Mouse (Mus musculus) spleen, embryonic (tissue): ENCODE results near the gene Arl14.

ENCODE experiments used
- CTCF ChIA-PET: fragments of 350-600 bp; sonication (Branson Sonifier 250); formaldehyde crosslinking; loops from one replicate; lab custom pipeline; 2022; lab: Charles Lee

Gene Arl14

GRCm38 (mm10) chr3:69212246-69212645, 10.0 kb upstream of the Arl14 start:
- CTCF ChIA-PET = no interaction called here

GRCm38 (mm10) chr3:69213465-69213864, 8.8 kb upstream of the Arl14 start:
- CTCF ChIA-PET = no interaction called here

GRCm38 (mm10) chr3:69214566-69214965, 7.7 kb upstream of the Arl14 start:
- CTCF ChIA-PET = no interaction called here

- CTCF ChIA-PET = interaction anchor here (0.7 kb wide), 1 partner anchor 16 kb away, joined by 3 read pairs; no protein-coding TSS in a partner anchor
These were observed 282 bp downstream of the Arl14 start for GRCm38 (mm10) chr3:69222502-69222900.

GRCm38 (mm10) chr3:69222987-69223386, 768 bp downstream of the Arl14 start:
- CTCF ChIA-PET = no interaction called here

GRCm38 (mm10) chr3:69223666-69224065, 1.4 kb downstream of the Arl14 start:
- CTCF ChIA-PET = no interaction called here

- CTCF ChIA-PET = no interaction called here
These were observed 2.8 kb downstream of the Arl14 start for GRCm38 (mm10) chr3:69225019-69225418.

- CTCF ChIA-PET = no interaction called here
These were observed 4.3 kb downstream of the Arl14 start for GRCm38 (mm10) chr3:69226496-69226895.

- CTCF ChIA-PET = interaction anchor here (0.7 kb wide), 1 partner anchor 613 kb away, joined by 6 read pairs; no protein-coding TSS in a partner anchor
These were observed 5.8 kb downstream of the Arl14 start for GRCm38 (mm10) chr3:69228002-69228401.

GRCm38 (mm10) chr3:69231522-69232138, 9.4 kb downstream of the Arl14 start:
- CTCF ChIA-PET = no interaction called here

GRCm38 (mm10) chr3:69233552-69234189, 11.5 kb downstream of the Arl14 start:
- CTCF ChIA-PET = interaction anchor here (0.7 kb wide), 1 partner anchor 35 kb away, joined by 6 read pairs; no protein-coding TSS in a partner anchor

GRCm38 (mm10) chr3:69234525-69234924, 12.3 kb downstream of the Arl14 start:
- CTCF ChIA-PET = no interaction called here

- CTCF ChIA-PET = no interaction called here
These were observed 13.6 kb downstream of the Arl14 start for GRCm38 (mm10) chr3:69235806-69236205.

GRCm38 (mm10) chr3:69236491-69236890, 14.3 kb downstream of the Arl14 start:
- CTCF ChIA-PET = no interaction called here

- CTCF ChIA-PET = interaction anchor here (0.7 to 1.0 kb wide), 5 partner anchors 16 to 243 kb away, joined by 3 to 21 read pairs (median 3); partner anchors contain the start of gene Arl14
These were observed 16.1 kb downstream of the Arl14 start for GRCm38 (mm10) chr3:69238141-69238851.

GRCm38 (mm10) chr3:69239246-69239645, 17.0 kb downstream of the Arl14 start:
- CTCF ChIA-PET = interaction anchor here (0.6 to 0.8 kb wide), 7 partner anchors 10 to 411 kb away, joined by 3 to 9 read pairs (median 3); partner anchors contain the start of gene Arl14

GRCm38 (mm10) chr3:69241020-69241419, 18.8 kb downstream of the Arl14 start:
- CTCF ChIA-PET = interaction anchor here (1.1 kb wide), 1 partner anchor 241 kb away, joined by 4 read pairs; no protein-coding TSS in a partner anchor

GRCm38 (mm10) chr3:69253096-69253866, 31.1 kb downstream of the Arl14 start:
- CTCF ChIA-PET = interaction anchor here (0.5 to 0.6 kb wide), 2 partner anchors 126 to 310 kb away, joined by 3 read pairs; partner anchors contain the start of gene Kpna4

GRCm38 (mm10) chr3:69254676-69255075, 32.5 kb downstream of the Arl14 start:
- CTCF ChIA-PET = interaction anchor here (0.6 kb wide), 1 partner anchor 16 kb away, joined by 3 read pairs; no protein-coding TSS in a partner anchor

GRCm38 (mm10) chr3:69257049-69257699, 35.0 kb downstream of the Arl14 start:
- CTCF ChIA-PET = interaction anchor here (1.0 kb wide), 1 partner anchor 225 kb away, joined by 4 read pairs; no protein-coding TSS in a partner anchor
